Mouse (Mus musculus) hindbrain, embryonic 11.5 days (tissue): ENCODE results near the gene Dchs2. TPM values are rescaled to one million over a fixed set of nuclear protein-coding genes. Genes with fewer than 3 reads are reported as not detected.

ENCODE experiments used
- ATAC-seq: fragments of 200-750 bp; cut with Nextera tagmentation; 2 replicates; pipeline ENCODE4 v1.8.0; 2017; ENCODE audit warnings: mild to moderate bottlenecking, moderate TSS enrichment, moderate library complexity; ENCODE audit not compliant: low FRiP score
- DNase-seq: peaks from one replicate; pipeline ENCODE4 v3.0.0-alpha.2; 2015; ENCODE audit warnings: low spot score
- H3K27ac ChIP-seq: fragments of 300-500 bp; sonication (generic); 2 replicates; pipeline ENCODE4 v1.5.1; 2014; ENCODE audit warnings: mild to moderate bottlenecking, low read depth, low read length
- H3K27me3 ChIP-seq: fragments of 300-500 bp; sonication (generic); 2 replicates; pipeline ENCODE4 v1.6.1; 2014; ENCODE audit warnings: mild to moderate bottlenecking, low read length, moderate library complexity, mixed read lengths; ENCODE audit not compliant: control insufficient read depth, insufficient read depth
- H3K36me3 ChIP-seq: fragments of 300-500 bp; sonication (generic); 2 replicates; pipeline ENCODE4 v1.6.1; 2014; ENCODE audit warnings: mild to moderate bottlenecking, low read length, moderate library complexity, mixed read lengths; ENCODE audit not compliant: control insufficient read depth, insufficient read depth
- H3K4me1 ChIP-seq: fragments of 300-500 bp; sonication (generic); replicated peaks from 2 replicates; pipeline ENCODE4 v1.6.1; 2014; ENCODE audit warnings: low read length, mixed read lengths; ENCODE audit not compliant: control insufficient read depth, insufficient read depth
- H3K4me2 ChIP-seq: fragments of 300-500 bp; sonication (generic); replicated peaks from 2 replicates; pipeline ENCODE4 v1.6.1; 2014; ENCODE audit warnings: mild to moderate bottlenecking, low read depth, low read length
- H3K4me3 ChIP-seq: fragments of 300-500 bp; sonication (generic); 2 replicates; pipeline ENCODE4 v1.5.1; 2014; ENCODE audit warnings: low read depth, low read length
- H3K9ac ChIP-seq: fragments of 300-500 bp; sonication (generic); 2 replicates; pipeline ENCODE4 v1.6.1; 2014; ENCODE audit warnings: low read depth, low read length
- H3K9me3 ChIP-seq: fragments of 300-500 bp; sonication (generic); 2 replicates; pipeline ENCODE4 v1.6.1; 2016; ENCODE audit warnings: low read length; ENCODE audit not compliant: control insufficient read depth
- WGBS: fragments of 180-500 bp; shearing (Covaris S2); extraction: QIAGEN DNeasy Blood & Tissue Kit; methylation state at CpG from one replicate; pipeline ENCODE4 v1.1.7; 2014; 5-methylcytosine and 5-hydroxymethylcytosine counted together
- polyA plus RNA-seq: library from polyadenylated mRNA; unstranded; fragments of >200 nt; fragmentation: Nextera tagmentation; extraction: Ambion mirVana; gene quantifications from 2 replicates; pipeline ENCODE4 v1.2.1, GENCODE M21; 2014

The Dchs2 gene
- polyA plus RNA-seq, 1 experiment from 2014 or later = 1.6 TPM

DNA sequence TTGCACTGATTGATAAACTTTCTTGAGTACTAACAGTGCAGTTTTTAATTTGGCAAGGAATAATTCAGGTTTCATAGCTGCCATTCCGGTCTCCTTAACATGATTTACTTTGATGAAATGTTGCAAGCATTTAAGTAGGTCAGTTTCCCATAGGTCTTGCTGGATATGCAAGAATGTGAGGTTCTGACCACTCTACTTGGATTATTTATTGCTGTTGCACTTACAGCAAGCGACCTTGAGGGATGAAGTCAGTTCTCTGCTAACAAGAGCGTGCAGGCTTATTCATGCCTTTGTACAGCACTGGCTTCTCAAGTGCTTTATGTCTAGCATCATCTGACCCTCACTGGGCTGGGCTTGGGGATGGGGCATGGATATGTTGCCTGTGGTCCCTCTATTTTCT lies 35.9 kb downstream of the Dchs2 start:
- no peak overlapping the region for H3K27ac ChIP-seq
- WGBS = 89% methylated on average over 3 of the region's 3 CpGs
- no peak overlapping the region for H3K4me3 ChIP-seq
- no peaks in the 10 kb centered on the region for H3K27me3 ChIP-seq
- H3K4me1 ChIP-seq = no peaks in the 10 kb centered on the region
- ATAC-seq (no peak), DNase-seq (no peak)
- H3K36me3 ChIP-seq = no peaks in the 10 kb centered on the region
- H3K4me2 ChIP-seq = no peak overlapping the region
- H3K9me3 ChIP-seq = no peaks in the 10 kb centered on the region
- H3K9ac ChIP-seq = no peak overlapping the region

DNA sequence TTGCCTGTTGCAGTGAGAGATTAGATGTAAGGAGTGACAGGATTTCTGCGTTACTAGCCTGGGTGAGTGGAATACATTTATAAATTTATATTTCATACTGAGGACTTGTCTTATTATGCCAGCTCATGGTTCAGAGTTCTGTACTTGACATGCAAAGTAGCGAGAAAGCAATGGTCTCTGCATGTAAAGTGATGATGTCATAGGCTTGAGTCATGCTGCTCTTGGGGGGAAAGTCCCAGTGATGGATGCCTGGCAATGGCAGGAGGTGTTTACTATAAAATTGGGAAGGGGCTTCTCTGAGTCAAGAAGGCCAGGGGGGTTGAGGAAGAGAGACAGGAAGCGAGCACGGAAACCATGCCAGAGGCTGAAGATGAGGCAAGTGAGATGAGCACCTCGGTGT lies 57.8 kb downstream of the Dchs2 start:
- Histone ChIP-seq H3K27me3 (no peaks in the 10 kb centered on the region), H3K27ac (no peak overlapping the region), H3K4me1 (no peaks in the 10 kb centered on the region), H3K9me3 (no peaks in the 10 kb centered on the region), H3K4me2 (no peak overlapping the region), H3K36me3 (no peaks in the 10 kb centered on the region), H3K9ac (no peak overlapping the region), H3K4me3 (no peak overlapping the region)
- no peak for DNase-seq
- no peak for ATAC-seq
- 93% methylated on average over 5 of the region's 5 CpGs for WGBS

- H3K9me3 ChIP-seq = no peaks in the 10 kb centered on the region
- no peak overlapping the region for H3K4me3 ChIP-seq
- no peaks in the 10 kb centered on the region for H3K36me3 ChIP-seq
- H3K27me3 ChIP-seq = no peaks in the 10 kb centered on the region
- no peak for ATAC-seq
- DNase-seq = no peak
- H3K27ac ChIP-seq = no peak overlapping the region
- 90% methylated on average over 2 of the region's 2 CpGs for WGBS
- H3K9ac ChIP-seq = no peak overlapping the region
- no peak overlapping the region for H3K4me2 ChIP-seq
- no peaks in the 10 kb centered on the region for H3K4me1 ChIP-seq
These were observed 63.5 kb downstream of the Dchs2 start for GRCm38 (mm10) chr3:83191271-83191670.

DNA sequence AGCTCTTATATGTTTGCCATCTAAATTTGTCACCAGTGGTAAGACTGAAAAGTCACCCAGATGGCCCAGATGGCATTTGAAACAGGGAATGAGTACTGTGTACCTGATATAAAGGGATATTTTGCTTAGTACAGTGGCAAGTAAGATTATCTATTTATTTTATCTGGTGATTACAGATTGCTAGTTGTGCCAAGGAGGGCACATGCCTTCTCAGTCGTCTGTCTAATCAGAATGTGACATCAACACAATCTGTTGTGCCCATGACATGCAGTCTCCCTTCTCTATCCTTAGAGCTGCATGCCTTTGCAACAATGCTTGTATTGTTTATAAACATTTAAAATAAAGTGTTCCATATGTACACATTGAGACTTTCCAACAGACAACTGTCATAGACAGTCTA lies 64.7 kb downstream of the Dchs2 start:
- no peaks in the 10 kb centered on the region for H3K4me1 ChIP-seq
- H3K27ac ChIP-seq = no peak overlapping the region
- H3K4me2 ChIP-seq = no peak overlapping the region
- H3K36me3 ChIP-seq = no peaks in the 10 kb centered on the region
- no peaks in the 10 kb centered on the region for H3K9me3 ChIP-seq
- H3K27me3 ChIP-seq = no peaks in the 10 kb centered on the region
- WGBS = 61% methylated on average over 1 of the region's 1 CpGs
- H3K9ac ChIP-seq = no peak overlapping the region
- H3K4me3 ChIP-seq = no peak overlapping the region
- DNase-seq (no peak), ATAC-seq (no peak)

GRCm38 (mm10) chr3:83194911-83195310 lies 67.2 kb downstream of the Dchs2 start:
- 77% methylated on average over 5 of the region's 5 CpGs for WGBS
- H3K36me3 ChIP-seq = no peaks in the 10 kb centered on the region
- DNase-seq = no peak
- no peak for ATAC-seq
- no peak overlapping the region for H3K9ac ChIP-seq
- H3K4me2 ChIP-seq = no peak overlapping the region
- no peaks in the 10 kb centered on the region for H3K4me1 ChIP-seq
- no peaks in the 10 kb centered on the region for H3K27me3 ChIP-seq
- H3K4me3 ChIP-seq = no peak overlapping the region
- H3K27ac ChIP-seq = no peak overlapping the region
- H3K9me3 ChIP-seq = no peaks in the 10 kb centered on the region

GRCm38 (mm10) chr3:83201286-83201980 lies 73.7 kb downstream of the Dchs2 start:
- no peaks in the 10 kb centered on the region for H3K36me3 ChIP-seq
- no peak overlapping the region for H3K4me2 ChIP-seq
- ATAC-seq (no peak), DNase-seq (no peak)
- H3K4me3 ChIP-seq = no peak overlapping the region
- no peaks in the 10 kb centered on the region for H3K4me1 ChIP-seq
- H3K27ac ChIP-seq = no peak overlapping the region
- H3K9ac ChIP-seq = no peak overlapping the region
- H3K27me3 ChIP-seq = no peaks in the 10 kb centered on the region
- H3K9me3 ChIP-seq = no peaks in the 10 kb centered on the region
- WGBS = 77% methylated on average over 4 of the region's 4 CpGs

- H3K4me2 ChIP-seq = no peak overlapping the region
- no peak overlapping the region for H3K27ac ChIP-seq
- 64% methylated on average over 8 of the region's 8 CpGs for WGBS
- ATAC-seq (no peak), DNase-seq (no peak)
- H3K4me1 ChIP-seq = no peaks in the 10 kb centered on the region
- no peaks in the 10 kb centered on the region for H3K36me3 ChIP-seq
- no peaks in the 10 kb centered on the region for H3K9me3 ChIP-seq
- no peaks in the 10 kb centered on the region for H3K27me3 ChIP-seq
- H3K4me3 ChIP-seq = no peak overlapping the region
- no peak overlapping the region for H3K9ac ChIP-seq
These were observed 77.4 kb downstream of the Dchs2 start for GRCm38 (mm10) chr3:83205073-83205668.

GRCm38 (mm10) chr3:83209646-83210045 lies 81.9 kb downstream of the Dchs2 start:
- no peak for DNase-seq
- H3K4me2 ChIP-seq = no peak overlapping the region

GRCm38 (mm10) chr3:83210210-83210609 lies 82.5 kb downstream of the Dchs2 start:
- no peak overlapping the region for H3K4me3 ChIP-seq
- H3K27ac ChIP-seq = no peak overlapping the region
- no peak for DNase-seq
- H3K27me3 ChIP-seq = no peaks in the 10 kb centered on the region
- no peaks in the 10 kb centered on the region for H3K4me1 ChIP-seq
- no peaks in the 10 kb centered on the region for H3K9me3 ChIP-seq
- no peak overlapping the region for H3K4me2 ChIP-seq
- 48% methylated on average over 4 of the region's 4 CpGs for WGBS
- no peak overlapping the region for H3K9ac ChIP-seq
- ATAC-seq = no peak
- no peaks in the 10 kb centered on the region for H3K36me3 ChIP-seq

More at GRCm38 (mm10) chr3:83209646-83210045, 81.9 kb downstream of the Dchs2 start:
- 56% methylated on average over 9 of the region's 9 CpGs for WGBS
- no peaks in the 10 kb centered on the region for H3K4me1 ChIP-seq
- no peaks in the 10 kb centered on the region for H3K27me3 ChIP-seq
- H3K36me3 ChIP-seq = no peaks in the 10 kb centered on the region
- no peak overlapping the region for H3K9ac ChIP-seq
- H3K27ac ChIP-seq = no peak overlapping the region
- no peak overlapping the region for H3K4me3 ChIP-seq
- ATAC-seq = no peak
- H3K9me3 ChIP-seq = no peaks in the 10 kb centered on the region
